Mouse (Mus musculus) neutrophil, adult 5-6 weeks (primary cell): ENCODE data around the gene Prkag1. TPM values are rescaled to one million over a fixed set of nuclear protein-coding genes. Genes with fewer than 3 reads are reported as not detected.
A peak's percentile ranks its signal among the peaks of the same experiment; 100 is the strongest.

ENCODE experiments used
- ATAC-seq: fragments of 151-379, 151-347 bp; 2 replicates; pipeline ENCODE4 v1.8.0; 2017; ENCODE audit warnings: mild to moderate bottlenecking, moderate TSS enrichment; ENCODE audit not compliant: insufficient number of reproducible peaks, poor library complexity, low FRiP score, severe bottlenecking; ENCODE audit errors: extremely low read depth
- total RNA-seq: library from RNA; stranded (forward); fragments of 200-1000 nt; gene quantifications from 2 replicates; pipeline ENCODE4 v1.2.3, GENCODE M21; 2017

Prkag1 gene
- total RNA-seq, 1 experiment from 2014 or later = 111 TPM

DNA sequence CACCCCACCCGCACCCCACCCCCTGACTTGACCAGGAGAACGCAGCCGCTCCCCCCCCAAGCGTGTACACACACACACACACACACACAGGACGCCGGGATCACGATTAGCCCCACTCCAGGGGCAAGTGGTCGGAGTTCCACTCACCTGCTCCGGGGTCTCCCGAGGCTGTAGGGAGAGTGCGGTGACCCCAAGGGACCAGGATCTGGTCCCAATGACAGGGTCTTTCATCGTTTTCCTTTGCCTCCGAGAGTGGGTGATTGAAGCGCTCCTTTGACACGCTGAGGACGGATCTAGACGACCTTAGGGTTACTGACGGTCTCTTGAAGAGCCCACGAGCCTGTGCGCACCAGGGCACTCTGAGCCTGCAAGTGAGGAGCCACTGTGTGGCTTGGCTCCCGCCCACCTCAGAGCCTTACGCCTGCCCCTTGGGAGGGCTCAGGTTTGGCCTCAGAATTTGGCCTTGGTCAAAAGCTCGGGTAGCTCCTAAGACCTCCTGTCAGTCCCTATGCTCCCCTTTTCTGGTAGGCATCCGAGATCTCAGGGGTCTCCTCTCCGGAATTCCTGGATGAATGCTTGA, 53.0 kb downstream of the Prkag1 start:
- no peak for ATAC-seq

DNA sequence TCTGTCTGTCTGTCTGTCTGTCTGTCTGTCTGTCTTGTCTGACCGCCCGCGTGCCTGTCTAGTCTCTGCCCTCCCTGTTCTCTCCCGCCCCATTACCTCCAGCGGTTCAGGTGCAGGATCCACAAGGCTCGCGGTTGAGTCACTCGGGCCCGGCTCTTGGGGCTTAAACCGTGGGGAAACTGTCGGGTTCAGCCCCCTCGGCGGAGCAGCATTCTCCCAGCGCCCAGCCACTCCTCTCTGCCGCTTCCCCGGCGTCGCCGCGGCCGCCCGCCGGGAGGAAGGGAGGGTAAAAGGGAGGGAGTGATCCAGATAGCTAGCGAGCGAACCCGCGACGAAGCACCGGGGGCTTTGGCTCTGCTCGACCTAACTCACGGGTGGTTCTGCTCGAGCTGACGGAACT, 53.6 kb downstream of the Prkag1 start, which contains the start of gene Wnt10b:
Wnt10b (minus strand) TSS at position 389 of the 400 bp plus-strand sequence.
- ATAC-seq = no peak

DNA sequence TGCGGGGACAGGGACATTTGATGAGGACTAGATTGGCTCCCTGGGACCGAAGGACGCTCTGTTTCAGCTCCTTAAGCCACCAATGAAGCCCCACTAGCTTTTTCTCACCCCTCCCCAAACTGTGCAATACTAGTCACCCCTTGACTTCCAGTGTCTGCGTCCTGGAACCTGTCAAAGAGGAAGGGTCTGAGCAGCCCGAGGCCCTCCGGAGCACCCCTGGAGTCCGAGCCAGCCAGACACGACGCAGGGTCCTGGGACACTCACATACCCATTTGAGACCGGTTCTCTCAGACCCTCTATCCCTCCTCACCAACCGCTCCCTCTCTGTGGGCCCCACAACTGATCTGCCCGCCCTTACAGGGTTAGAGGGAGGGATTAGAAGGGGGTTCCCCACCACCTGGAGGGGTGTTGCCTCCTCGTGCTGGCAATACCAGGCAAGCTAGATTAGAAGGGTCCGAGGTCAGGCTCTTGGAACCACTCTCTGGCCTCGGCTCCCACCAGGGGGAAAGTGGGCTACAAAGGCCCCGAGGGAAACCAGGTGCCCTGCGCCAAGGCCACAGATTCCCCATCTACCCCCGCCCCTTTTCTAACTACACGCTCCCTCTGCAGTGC, 54.2 kb downstream of the Prkag1 start:
- ATAC-seq = no peak

DNA sequence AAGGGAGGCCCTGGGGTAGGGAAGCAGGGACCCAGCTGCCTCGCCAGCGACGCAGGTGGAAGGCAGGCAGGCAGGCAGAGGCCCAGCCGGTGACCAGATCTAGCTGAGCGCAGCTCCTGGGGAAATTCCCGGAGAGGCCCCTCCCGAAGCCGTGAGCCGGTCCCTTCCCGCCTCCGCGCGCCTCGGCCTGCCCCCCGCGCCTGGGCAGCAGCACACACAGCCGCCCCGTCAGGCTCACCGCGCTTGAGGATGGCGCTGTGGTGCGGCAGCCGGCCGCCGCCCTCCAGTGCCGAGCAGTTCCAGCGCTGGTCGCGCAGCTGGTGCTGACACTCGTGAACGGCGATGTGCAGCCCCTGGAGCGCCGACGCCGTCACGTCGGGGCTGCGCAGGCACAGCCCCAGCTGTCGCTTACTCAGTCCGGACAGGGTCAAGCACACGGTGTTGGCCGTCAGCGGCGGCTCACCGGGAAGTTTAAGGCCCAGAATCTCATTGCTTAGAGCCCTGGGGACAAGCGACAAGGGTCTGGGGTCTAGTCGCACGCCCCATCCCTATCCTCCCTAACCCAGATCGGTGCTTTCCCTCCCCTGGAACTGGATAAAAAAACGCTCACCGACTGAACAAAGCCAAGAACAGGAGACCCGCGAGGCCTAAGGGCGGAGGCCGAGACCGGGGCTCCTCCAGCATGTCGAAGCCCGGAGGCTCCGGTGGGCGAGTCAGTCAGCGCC, 54.9 kb downstream of the Prkag1 start:
- no peak for ATAC-seq

DNA sequence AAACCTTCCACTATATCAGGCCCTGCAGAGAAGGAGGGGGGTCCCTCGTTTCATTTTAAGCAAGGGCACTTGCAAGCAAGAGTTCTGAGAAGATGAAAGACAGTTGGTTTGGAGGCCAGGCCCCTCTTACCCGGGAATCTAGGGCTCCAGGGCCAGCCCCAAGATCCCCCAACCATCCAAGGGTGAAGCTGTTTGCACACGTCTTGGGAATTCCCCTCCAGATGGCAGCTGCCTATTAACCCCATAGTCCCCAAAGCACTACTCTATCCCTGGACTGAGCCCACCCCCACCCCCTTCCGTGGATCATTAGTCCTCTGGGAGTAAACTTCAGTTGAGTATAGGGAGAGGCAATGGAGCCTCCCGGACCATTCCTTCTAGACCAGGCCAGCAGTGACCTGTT, 55.8 kb downstream of the Prkag1 start:
- no peak for ATAC-seq

DNA sequence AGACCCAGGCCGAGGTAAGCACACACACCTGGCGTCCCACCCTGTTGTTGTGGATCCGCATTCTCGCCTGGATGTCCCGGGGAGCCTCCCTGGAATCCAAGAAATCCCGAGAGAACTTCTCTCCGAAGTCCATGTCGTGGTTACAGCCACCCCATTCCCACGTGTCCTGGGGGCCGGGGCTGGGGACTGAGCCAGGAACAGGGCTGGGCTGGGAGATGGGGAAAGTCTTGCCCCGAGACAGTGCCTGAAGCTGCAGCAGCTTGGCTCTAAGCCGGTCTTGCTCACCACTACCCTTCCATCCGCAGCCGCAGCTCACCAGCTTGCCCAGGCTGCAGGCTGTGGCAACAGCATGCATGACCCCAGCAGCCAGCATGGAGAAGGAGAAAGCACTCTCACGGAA, 57.2 kb downstream of the Prkag1 start:
- ATAC-seq = no peak

DNA sequence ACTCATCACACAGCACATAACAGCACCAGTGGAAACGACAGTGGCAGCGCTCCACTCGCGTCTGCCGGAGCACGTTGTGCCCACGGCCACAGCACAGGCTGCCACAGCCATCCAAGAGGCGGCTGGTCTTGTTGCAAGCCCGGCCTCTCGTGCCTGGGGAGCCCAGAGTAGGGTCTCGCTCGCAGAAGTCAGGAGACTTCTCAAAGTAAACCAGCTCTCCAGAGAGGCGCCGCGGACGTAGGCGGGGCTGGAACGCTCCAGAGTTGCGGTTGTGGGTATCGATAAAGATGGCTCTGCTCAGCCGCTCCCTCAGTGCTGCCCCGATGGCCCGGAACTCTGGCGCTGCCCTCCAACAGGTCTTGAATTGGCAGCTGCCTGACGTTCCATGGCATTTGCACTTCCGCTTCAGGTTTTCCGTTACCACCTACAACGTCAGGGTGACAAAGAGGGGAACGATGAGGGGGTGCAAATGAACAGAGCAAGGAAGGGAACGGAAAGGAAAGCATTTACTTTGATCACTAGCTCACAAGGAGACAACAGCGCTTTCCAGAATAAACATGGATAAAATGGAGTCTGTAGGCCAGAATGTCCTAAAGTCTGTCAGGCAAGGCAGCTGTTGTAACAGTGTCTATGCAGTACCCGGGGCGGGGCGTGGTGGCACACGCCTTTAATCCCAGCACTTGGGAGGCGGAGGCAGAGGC, 58.7 kb downstream of the Prkag1 start:
- ATAC-seq = peak; percentile 40

DNA sequence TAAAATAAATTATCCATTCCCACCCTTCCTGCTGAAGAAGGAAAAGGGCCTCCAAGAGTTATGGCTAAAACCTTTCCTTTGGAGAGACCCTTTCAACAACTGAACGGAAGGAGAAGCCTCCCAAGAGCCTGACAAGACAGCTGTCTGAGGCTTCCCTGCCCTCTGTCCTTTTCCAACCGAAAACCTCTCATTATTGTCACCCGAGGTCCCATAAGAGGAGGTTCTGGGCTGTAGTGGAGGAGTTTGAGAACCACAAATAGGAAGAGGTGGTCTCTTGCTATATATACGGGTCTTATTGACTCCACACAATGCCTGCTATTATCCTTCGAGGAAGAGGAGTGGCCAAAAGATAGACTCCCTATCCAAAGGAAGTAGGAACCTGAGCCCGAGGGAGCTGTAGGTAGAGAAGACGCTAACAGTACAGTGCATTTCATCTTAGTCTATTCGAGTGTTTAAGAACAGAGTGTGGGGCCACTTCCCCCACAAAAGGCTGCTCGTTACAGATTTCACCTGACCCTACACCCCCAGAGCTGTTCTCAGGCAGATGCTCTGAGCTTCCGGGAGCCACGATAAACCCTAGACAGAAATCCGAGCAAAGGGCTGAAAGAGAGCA, 59.4 kb downstream of the Prkag1 start:
- no peak for ATAC-seq

DNA sequence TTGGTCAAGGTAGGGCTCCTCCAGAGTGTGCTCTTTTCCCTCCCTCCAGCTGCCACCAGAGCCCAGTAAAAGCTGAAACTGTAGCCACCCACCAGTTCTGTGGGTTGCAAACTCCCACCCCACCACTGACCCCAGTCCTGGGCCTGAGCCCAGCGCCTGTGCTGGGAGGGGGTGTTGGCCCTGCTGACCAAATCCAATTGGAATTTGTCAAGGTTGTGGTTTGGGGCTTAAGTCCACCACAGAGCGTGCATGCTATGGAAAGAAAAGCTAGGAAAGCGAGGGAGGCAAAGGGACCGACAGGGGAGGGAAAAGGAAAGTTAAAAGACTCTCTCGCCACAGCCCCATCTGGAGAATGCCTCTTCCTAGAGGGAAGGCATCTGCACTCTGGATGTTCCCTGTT, 63.1 kb downstream of the Prkag1 start:
- ATAC-seq = no peak

DNA sequence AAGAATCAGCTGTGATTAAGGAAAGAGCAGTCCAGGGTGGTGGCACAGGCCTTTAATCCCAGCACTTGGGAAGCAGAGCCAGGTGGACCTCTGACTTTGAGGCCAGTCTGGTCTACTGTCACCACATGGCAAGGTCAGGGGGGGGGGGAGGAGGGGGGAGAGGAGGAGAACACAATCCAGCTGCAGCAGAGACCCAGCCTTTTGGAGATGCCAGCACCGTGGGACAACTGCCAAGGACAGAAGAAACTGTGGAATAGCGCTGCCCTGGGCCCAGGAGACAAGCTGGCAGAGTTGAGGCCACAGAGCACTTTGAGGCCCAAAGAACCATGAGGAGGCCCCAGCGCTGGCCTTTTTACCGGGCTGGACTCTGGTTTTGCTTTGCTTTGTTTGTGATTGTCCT, 65.4 kb downstream of the Prkag1 start:
- no peak for ATAC-seq

Other genes with a start within 250 kb of the Prkag1 start
- gene Adcy6, start 221.4 kb downstream of the Prkag1 start, total RNA-seq = 2.0 and 2.8 TPM in 2 replicates
- not detected in 2 replicates for gene Cacnb3, start 200.7 kb downstream of the Prkag1 start, total RNA-seq
- 109 and 114 TPM in 2 replicates for gene Ddx23, start 168.6 kb downstream of the Prkag1 start, total RNA-seq
- 13.8 and 16.5 TPM in 2 replicates for gene Rnd1, start 154.1 kb downstream of the Prkag1 start, total RNA-seq
- not detected in 2 replicates for gene Ccdc65, start 123.3 kb downstream of the Prkag1 start, total RNA-seq
- gene Fkbp11, start 103.3 kb downstream of the Prkag1 start, total RNA-seq = 5.6 and 10.9 TPM in 2 replicates
- 53.5 and 60.3 TPM in 2 replicates for gene Arf3, start 68.3 kb downstream of the Prkag1 start, total RNA-seq
- gene Wnt10b, start 53.4 kb downstream of the Prkag1 start, total RNA-seq = 0.58 and 0.74 TPM in 2 replicates
- not detected in 2 replicates for gene Wnt1, start 41.7 kb downstream of the Prkag1 start, total RNA-seq
- gene Ddn, start 22.0 kb downstream of the Prkag1 start, total RNA-seq = 0.12 and 0.25 TPM in 2 replicates
- gene Kmt2d, start 39.7 kb upstream of the Prkag1 start, total RNA-seq = 95.0 and 109 TPM in 2 replicates
- 18.3 and 20.0 TPM in 2 replicates for gene Rhebl1, start 63.0 kb upstream of the Prkag1 start, total RNA-seq
- 0.70 TPM in 1 of 2 replicates, not detected in the other for gene Dhh, start 67.0 kb upstream of the Prkag1 start, total RNA-seq
- 144 and 182 TPM in 2 replicates for gene Lmbr1l, start 86.7 kb upstream of the Prkag1 start, total RNA-seq
- gene Tuba1b, start 103.0 kb upstream of the Prkag1 start, total RNA-seq = 88.6 and 108 TPM in 2 replicates
- gene Gm49450, start 122.0 kb upstream of the Prkag1 start, total RNA-seq = 27.1 and 50.0 TPM in 2 replicates
- gene Tuba1a, start 122.2 kb upstream of the Prkag1 start, total RNA-seq = 92.1 and 114 TPM in 2 replicates
- gene Tuba1c, start 198.4 kb upstream of the Prkag1 start, total RNA-seq = 42.7 and 43.3 TPM in 2 replicates
- not detected in 2 replicates for gene Prph, start 223.7 kb upstream of the Prkag1 start, total RNA-seq
- gene Troap, start 243.1 kb upstream of the Prkag1 start, total RNA-seq = 0.23 TPM in 1 of 2 replicates, not detected in the other